Mouse (Mus musculus) bone marrow, adult 2 months (tissue): ENCODE results near the gene Rit1.

Experiments used
- CTCF ChIP-seq: fragments of 200-500 bp; IDR thresholded peaks from 2 replicates; pipeline ENCODE4 v1.5.1; 2011; ENCODE audit warnings: low read length, control low read depth; ENCODE audit not compliant: control insufficient read depth, insufficient read depth
- POLR2A ChIP-seq: fragments of 200-500 bp; IDR thresholded peaks from 2 replicates; pipeline ENCODE4 v1.6.1; 2011; ENCODE audit warnings: low read depth, mild to moderate bottlenecking, control low read depth, low read length, borderline replicate concordance; ENCODE audit not compliant: control insufficient read depth

DNA sequence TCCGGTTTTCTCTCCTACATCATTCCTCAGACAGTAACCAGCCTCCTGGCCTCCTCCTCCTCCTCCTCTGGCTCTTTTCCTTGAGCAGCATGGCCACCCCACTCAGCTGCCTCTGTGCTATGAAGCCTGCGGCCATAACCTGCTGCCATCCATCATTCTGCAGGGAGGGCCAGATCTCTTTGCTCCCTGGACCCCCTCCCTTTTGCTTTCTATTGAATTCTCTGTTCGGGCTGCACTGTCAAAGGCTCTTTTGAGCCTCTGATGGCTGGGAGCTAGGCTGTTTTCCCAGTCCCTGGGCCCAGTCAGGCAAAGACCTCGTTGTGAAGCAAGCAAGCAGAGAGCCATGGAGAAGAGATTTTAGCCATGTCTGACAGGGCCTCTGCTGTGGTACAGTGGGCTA is 39.6 kb downstream of the Rit1 start:
- TF ChIP-seq CTCF (no peak), POLR2A (no peak)
